Mouse (Mus musculus) cerebellum, adult 9-10 months (tissue): ENCODE measurements around the gene Nup93.
A peak's percentile ranks its signal among the peaks of the same experiment; 100 is the strongest.

Experiments
- DNase-seq: peaks from one replicate; pipeline ENCODE4 v3.0.0; 2022

The Nup93 gene

DNA sequence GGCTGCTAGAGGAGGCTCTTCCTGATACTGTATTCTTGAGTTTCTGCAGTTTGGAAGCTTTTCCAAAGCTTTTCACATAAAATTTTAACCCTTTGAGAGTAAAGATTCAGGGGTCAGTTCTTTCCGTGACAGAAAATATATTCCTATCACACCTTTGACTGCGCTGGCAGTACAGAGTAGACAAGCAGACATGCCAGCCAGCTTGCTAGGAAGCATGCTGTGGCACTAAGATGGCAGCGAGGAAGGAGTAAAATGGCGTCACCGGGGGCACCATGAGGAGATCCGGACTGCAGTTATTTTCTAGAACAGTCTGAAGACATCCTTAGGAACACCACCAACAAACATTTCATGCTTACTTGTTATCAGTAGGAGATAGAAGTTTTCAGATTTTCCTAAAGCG lies 55.9 kb downstream of the Nup93 start:
- DNase-seq: no peak

DNA sequence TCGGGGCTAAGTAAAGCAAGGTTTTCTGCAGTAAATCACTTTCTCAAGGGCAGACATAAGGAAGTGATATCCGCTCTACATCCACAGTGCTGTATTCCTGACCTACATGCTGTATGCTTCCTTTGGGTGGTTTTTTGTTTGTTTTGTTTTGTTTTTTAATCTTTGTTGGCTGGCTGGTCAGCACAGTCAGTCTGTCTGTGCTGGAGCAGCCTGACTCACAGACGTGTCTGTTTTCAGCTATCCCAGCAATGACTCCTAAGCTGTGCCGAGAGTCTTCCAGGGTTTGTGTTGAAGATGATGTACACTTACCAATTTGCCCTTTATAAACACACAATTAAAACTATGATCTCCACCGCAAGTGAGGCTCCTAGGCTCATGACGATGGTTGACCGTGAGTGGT lies 56.7 kb downstream of the Nup93 start:
- DNase-seq: no peak

DNA sequence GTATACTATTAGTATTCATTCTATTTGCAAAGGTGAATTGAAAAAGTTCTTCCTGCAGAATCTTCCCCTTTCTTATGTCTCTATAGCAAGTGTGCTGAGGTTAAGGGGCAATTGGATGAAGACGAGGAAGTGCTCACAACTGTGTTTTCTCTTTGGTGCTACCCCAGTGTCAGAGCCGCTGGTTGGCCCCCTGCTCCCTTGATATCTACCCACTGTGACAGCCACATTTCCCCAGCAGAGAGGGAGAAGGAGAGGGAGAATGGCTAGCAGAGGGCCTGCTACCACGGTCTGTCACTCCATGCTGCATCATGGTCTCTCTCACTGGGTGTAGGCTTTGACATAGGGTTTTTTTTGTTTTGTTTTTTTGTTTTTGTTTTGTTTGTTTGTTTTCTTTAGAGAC lies 58.2 kb downstream of the Nup93 start:
- DNase-seq: no peak

DNA sequence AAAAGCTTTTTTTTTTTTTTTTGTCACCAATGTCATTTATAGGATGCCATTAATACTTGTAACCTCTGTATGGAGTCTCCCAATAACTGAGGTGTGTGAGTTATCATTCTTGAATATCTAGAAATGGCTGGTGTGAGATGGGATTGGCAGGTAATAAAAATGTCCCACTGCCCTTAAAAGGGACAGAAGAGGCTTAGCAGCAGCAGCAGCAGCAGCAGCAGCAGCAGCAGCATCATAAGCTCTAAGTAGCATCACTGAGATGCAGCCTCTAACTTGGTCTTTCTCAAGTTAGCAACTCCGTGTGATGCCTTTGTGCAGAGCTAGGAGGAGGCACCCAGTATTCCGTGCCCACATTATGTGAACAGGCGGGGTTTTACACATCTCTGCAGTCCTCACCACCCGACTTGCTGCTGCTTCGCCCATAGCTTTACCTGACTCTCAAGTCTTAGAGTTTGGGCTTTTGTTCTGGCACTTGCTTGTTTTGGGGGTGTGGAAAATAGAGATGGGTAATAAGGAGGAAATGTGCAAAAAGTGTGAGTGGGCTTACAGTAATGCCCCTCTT lies 59.0 kb downstream of the Nup93 start:
- no peak for DNase-seq

DNA sequence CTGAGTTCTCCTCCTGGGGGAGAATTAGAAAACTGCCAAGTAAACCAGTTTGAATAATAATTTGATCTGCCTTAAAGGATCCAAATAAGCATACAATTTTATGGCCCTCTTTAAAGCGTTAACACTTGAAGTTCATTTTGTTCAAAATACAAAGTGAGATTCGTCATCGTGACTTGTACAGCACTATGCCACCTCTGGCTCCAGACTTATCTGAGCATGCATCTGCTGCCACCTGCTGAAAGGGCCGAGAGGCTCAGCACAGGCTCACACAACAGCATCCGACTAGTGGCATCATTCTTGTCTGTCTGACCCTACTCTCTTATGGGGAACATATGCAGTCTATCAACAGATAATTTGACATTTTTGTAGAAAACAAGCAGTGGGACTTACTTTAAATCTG lies 59.7 kb downstream of the Nup93 start:
- DNase-seq: no peak

DNA sequence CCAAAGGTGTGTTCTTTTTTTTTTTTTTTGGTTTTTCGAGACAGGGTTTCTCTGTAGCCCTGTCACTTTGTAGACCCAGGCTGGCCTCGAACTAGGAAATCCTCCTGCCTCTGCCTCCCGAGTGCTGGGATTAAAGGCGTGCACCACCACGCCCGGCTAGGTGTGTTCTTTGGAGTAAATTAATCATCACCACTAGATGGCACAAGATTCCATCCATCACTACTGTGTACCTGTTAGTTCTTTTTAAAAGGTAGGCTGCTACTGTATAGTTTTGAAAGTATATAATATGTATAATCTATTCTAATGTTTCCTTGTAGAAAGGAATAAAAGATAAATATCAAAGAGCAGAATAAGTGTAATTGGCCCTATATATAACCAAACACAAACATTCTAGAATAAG lies 63.9 kb downstream of the Nup93 start:
- no peak for DNase-seq

DNA sequence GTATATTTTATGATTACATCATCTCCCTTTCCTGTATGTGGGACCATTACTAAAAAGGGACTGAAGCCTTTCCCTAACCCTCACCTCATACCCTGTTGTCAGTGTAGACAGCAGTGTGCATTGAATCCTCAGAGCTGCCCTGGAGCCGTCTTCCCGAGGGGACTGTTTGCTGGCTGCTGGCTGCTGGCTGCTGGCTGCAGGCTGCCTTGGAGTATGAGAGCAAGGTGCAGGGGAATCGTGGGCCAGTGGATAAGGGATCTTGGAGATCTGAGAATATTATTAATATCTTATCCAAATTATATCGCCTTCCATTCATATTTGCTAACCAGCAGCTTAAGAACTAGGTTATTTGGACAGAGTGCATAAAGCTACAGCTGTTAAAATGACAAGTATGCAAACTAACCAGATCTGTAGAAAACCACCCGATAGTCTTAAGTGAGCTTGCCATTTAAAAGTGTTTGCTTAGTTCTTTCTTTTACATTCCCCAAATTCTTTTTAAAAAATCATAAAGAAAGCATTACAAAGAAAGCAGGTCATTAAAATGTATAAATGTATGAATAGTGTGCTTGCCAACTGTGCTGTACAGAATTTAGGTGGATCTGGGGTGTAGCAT lies 65.7 kb downstream of the Nup93 start:
- DNase-seq: no peak

DNA sequence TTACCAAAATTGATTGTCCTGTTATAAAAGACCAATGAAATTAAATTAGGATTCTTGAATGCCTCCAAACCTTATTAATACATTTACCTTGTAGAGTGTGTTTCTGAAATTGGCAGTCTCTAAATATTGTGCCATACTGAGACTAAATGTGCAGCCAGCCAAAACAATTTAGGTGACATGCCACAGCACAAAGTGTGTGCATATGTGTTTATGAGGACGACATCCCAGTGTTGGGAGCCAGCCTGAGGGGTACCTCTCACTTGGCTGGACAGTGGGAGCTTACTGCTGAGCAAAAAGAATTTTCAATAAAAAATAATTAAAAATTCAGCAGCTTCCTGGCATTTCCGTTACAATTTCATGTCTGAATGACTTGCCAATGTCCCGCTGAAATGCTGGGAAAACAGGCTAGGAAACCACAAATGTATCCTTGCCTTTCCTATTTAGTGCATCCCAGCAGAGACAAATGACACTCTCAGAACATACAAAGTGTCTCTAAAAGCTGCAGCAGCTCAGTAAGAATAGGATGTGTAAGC lies 68.2 kb downstream of the Nup93 start:
- DNase-seq: peak; percentile 37

DNA sequence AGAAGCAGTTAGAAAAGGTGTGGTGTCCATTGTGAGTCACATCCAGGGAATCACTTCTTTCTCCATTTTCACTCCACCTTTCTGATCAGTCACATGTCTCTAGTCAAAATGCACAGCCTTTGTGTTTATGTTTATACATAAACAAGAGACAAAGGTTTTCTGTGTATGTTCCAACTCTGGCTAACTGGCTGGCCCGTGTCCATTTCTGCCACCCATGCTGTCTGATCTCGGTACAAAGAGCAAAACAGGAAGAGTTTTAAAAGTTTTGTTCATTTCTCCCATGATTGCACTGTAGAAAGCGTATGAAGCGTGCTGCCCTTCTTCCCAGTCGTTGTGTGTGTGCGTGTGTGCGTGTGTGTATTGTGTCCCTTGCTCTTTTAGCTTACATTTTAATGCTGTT lies 69.8 kb downstream of the Nup93 start:
- DNase-seq: no peak

DNA sequence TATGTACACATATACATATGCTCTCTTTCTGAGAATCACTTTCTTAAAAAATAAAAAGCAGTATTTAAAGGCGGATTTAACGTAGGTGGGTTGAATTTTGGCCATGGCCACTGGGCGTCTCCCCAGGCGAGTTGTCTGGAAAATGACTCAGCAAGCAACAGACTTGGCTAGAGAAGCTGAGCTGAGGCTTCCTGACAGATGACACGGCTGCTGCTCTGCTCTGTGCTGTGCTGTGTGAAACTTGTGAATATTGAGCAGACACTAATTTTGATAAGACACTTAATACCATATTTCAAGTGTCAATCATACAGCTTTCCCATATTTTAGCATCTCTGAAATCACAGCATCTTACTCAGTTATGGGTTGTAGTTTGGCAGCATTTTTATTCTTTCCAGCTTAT lies 76.2 kb downstream of the Nup93 start:
- DNase-seq: no peak

DNA sequence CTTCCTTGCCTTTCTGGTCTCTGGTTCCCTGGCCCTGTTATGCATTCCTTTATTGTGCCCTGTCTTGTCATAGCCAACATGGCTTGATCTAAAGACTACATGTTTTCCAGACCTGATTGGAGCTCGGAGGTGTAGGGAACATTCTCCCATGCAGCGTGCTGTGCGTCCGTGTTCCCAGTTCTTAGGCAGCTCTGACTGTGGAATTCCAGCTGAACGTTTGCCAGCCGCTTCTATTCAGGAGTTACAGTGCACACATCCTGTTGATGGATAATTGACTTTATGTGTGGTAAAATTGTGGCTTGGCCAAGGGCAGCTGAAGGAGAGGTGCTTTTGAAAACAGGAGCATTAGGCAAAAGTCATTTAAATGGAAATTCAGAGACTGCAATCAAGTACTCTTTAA lies 77.7 kb downstream of the Nup93 start:
- no peak for DNase-seq

DNA sequence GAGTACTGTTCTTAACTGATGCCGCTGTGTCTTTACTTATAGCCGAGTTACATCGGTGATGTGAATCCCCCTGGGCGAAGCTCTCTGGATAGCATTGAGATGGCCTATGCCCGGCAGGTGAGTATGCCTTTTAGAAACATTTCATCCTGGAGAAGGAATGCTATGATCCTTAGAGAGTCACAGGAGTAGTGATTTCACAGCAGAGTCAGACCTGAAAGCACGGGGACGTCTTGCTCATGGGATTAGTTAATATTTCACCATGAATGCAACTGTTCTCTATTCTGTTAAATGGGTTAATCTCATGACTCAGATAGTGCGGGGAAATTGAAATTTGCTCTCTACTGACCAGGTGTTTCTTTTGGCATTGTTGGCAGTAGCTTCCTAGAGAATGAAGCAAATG lies 78.3 kb downstream of the Nup93 start:
- no peak for DNase-seq

DNA sequence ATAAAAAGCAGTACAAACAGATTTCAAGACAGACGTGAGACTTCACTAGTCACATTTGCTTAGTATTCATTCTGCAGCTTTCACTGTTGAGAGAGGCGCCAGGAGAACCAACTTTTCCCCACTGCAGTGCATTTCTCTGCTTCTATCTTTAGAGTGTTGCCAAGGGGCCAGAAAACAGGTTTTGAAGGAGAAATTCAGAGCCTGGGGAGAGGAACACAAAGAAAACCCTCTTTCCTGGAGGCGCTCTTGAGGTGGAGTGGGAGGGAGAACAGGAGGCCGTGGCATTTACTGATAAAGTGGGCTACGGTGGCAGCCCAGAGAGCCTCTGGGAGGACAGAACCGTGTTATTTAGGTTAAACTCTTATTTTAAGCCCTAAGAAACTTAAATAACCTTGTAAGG lies 81.3 kb downstream of the Nup93 start:
- no peak for DNase-seq

DNA sequence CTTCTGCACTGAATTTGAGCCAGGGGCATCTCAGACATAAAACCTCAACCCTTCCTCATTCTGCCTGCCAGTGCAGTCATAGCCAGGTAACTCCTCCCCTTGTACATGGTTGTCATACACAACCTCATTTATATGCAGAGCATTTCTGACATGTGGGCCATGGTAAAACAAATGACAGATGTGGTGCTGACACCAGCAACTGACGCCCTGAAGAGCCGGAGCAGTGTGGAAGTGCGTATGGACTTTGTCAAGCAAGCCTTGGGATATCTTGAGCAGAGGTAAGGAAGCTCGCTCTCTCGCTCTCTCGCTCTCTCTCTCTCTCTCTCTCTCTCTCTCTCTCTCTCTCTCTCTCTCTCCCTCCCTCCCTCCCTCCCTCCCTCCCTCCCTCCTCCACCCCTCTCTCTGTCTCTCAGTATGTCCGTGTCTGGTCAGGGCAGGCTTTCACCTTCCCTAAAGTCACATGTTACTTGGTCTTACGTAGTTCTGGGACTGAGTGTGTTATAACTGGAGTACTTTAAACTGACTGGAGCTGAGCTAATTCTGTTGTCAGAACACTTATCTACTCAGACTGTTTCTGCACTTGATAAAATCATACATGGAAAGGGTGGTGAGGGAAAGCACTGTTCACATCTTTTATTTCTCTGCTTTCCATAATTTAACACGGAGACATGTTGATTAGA lies 82.1 kb downstream of the Nup93 start:
- no peak for DNase-seq

DNA sequence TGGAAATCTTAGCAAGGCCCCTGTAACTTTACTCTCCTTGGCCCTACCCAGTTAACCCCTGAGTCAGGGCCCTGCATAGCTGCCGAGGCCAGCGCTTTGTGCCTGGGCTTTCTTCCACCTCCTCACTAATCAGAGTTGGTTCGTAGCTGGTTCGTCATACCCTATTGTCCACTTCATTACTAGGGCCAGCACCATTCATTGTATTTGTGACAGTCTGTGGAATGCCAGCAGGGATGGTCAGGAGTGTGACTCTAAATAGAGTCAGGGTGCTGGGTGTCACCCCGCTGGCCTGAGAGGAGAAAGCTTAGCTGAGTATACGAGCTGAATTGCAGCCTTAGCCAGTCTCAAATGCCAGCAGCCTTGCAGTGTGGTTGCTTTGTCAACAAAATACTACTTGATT lies 82.7 kb downstream of the Nup93 start:
- DNase-seq: no peak

DNA sequence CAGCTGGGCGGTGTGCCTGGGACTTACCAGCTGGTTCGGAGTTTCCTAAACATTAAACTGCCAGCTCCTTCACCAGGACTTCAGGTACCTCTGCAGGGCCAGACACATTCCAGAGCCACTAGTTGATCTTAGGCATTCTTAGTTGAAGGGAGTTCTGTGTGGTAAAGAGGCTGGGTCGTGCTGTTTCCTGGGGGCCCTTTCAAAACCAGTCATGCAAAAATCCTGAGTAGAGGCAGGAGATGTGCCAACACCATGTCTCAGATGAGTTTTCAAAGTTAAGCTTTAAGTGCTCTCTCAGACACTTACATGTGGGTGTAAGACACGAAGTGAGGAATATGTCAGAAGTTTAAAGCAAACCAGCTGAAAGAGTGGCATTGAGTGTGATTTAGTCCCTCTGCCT lies 86.4 kb downstream of the Nup93 start:
- no peak for DNase-seq

DNA sequence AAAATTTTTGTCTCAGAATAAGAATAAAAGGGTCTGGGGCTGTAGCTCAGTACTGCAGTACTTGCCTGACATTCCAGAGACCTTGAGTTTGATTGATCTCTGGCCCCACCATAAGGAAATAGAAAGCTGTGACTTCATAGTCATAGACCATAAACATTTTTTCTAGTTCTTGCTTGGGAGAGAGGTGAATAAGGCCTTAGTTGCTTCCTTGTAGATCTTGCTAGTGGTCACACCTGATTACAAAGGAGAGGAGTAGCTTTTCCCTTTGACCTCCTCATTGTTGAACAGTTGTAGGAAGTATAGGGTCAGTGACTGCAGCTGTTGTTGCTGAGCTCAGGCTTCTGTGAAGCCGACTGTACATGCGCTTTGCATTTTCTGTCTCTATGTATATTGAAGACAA lies 90.0 kb downstream of the Nup93 start:
- DNase-seq: no peak

DNA sequence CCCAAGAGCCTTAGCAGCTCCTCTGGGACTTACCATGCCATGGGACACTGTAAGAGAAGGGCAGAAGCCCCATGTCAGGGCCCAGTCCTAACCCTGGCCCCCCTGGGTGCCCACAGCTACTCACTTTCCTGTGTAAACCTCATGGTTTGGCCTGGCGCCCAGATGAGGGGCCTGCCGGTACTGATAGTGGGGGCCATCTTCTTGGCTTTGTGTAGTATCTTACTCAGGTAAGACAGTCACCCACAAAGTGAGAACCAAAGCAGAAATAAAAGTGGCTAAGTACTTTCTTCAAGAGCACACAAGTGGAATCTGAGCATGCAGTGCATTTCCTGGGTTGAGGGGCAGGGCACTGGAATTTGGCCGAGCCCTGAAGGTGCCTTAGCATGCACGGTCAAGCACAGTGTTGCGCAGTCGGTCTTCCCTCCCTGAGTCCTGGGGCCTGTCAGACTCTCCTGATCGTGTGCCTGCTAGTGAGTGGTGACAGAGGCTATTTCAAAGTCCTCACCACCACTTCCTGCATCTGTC lies 92.7 kb downstream of the Nup93 start:
- no peak for DNase-seq

DNA sequence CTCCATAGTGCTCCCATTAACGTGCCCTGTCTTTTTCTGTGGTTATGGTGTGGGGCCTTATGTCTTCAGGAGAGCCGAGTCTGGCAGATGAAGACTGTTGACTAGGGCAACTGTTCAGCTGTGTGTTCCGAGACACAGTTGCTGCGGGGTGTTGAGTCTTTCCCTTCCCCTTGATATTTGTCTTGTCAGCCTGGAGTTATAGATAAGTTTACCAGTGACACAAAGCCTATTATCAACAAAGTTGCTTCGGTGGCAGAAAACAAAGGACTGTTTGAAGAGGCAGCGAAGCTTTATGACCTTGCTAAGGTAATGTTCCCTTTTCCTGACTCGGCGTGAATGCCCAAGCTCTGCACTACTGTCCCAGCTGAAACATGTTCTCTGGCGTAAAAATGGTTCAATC lies 93.3 kb downstream of the Nup93 start:
- DNase-seq: no peak

DNA sequence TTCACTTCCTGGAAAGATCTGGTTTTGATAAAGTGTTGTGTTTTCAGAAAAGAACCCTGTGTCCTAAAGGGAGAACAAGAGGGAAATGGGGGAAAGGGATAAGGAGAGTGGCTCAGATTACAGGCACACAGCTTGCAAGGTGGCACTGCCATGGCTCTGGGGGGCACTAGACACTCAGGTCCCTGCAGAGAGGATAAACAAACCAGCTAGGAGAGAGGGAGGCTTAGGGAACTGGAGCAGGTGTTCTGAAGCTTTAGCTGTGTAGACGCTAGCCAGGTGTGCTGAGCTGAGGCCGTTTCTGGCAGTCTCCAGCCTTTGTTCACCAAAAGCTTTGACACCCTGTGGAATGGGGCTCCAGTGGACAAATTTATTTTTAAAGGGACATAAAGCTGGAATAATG lies 99.7 kb downstream of the Nup93 start:
- no peak for DNase-seq

DNA sequence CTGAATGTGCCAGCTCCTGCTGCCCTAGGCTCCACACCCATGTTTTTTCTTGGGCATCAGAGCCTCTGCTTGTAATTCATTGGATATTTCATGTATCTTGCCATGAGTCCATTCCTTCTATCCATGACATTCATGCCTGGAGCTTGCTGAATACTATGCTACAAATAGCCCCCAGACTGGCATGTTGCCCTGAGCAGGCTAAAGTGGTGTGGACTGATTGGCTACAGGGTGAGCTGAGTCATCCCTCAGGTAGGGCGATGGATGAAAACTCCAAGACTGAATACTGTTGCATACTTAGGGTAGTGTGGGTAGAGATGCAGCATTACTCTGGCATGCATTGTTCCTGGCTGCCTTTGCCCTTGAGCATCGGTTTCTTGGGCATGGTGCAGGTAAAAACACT lies 102.9 kb downstream of the Nup93 start:
- no peak for DNase-seq

DNA sequence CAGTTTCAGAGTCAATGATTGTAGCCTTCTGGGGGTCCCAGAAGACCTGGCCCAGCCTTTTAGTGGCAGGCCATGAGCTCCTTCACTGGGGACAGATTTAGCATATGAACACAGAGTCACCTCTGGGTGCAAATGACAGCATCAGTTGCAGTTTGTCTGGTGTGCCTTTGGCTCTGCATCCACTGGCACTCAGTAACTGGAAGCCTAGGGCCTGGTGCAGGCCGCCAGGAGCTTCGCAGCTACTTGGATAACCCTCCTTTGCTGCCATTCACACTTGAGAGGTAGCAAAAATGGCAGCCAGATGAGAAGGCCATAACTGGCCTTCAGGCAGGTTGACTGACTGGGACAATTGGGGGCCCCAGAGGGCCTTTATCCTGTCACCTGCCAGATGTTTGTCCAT lies 103.3 kb downstream of the Nup93 start:
- no peak for DNase-seq

DNA sequence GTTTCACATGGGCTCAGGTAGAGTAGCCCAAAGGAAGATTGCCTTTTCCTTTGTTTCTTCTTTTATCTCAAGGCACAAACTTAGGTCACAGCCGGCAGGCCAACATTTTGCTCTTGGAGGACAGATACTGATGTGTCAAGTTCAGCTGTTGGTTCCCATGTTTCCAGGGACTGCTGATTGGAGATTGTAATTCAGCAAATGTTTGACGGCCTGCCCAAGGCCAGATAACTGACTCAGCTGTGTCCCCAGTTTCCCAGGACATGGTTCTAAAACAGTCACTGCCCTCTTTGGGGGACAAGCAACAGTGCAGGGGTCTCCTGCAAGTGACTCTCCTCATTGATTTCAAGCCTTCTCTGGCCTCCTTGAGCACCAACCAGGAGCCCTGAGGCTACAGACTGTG lies 105.7 kb downstream of the Nup93 start:
- no peak for DNase-seq

DNA sequence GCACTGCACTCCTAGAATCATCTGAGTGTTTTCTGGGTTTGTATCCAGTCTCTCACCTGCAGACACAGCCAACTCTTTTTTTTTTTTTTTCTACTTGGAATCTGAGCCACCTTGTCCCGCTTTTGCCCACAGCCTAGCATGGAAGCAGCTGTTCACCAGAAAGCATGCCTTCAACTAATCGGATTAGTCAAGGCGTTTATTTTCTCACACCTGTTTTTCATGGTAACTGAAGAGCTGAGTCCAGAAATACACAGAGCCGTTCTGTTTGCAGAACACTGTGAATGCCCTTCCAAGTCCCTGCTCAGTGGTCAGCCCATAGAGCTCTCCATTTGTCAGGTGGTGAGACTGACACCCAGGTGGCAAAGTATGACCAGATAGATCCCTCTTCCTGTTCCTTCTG lies 107.7 kb downstream of the Nup93 start:
- no peak for DNase-seq

DNA sequence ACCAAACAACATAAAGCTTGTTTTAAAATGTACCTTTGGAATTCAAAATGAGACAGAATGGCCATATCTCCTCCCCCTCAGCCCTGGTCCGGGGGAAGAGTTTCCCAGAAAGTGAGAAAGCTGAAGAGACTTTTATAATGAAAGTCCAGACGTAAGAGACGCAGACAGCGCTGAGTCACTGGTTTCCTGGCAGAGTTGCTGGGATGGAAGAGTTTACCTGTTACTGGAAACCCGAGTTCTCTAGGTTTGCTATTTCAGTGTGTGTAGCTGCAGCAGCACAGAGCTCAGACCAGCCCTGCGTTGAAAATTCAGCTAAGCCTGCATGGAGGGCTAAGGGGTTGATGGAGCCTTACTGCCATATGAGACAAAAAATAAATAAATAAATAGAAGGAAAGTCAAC lies 108.7 kb downstream of the Nup93 start:
- DNase-seq: no peak
